Mouse (Mus musculus) lung, embryonic 15.5 days (tissue): ENCODE results near the gene Ctnnd2. TPM values are rescaled to one million over a fixed set of nuclear protein-coding genes. Genes with fewer than 3 reads are reported as not detected.
A peak's percentile ranks its signal among the peaks of the same experiment; 100 is the strongest.

Experiments used
- ATAC-seq: fragments of 200-750 bp; cut with Nextera tagmentation; 2 replicates; pipeline ENCODE4 v1.8.0; 2017; ENCODE audit warnings: moderate number of reproducible peaks, borderline replicate concordance; ENCODE audit not compliant: low FRiP score, low TSS enrichment; ENCODE audit errors: extremely low read depth
- H3K27ac ChIP-seq: fragments of 300-500 bp; sonication (generic); 2 replicates; pipeline ENCODE4 v1.5.1; 2015; ENCODE audit warnings: moderate library complexity, mild to moderate bottlenecking, inconsistent platforms
- H3K27me3 ChIP-seq: fragments of 300-500 bp; sonication (generic); 2 replicates; pipeline ENCODE4 v1.6.1; 2015; ENCODE audit warnings: inconsistent platforms
- H3K36me3 ChIP-seq: fragments of 300-500 bp; sonication (generic); 2 replicates; pipeline ENCODE4 v1.6.1; 2015; ENCODE audit warnings: inconsistent platforms
- H3K4me1 ChIP-seq: fragments of 300-500 bp; sonication (generic); 2 replicates; pipeline ENCODE4 v1.6.1; 2015; ENCODE audit warnings: inconsistent platforms
- H3K4me2 ChIP-seq: fragments of 300-500 bp; sonication (generic); 2 replicates; pipeline ENCODE4 v1.6.1; 2015; ENCODE audit warnings: inconsistent platforms, mild to moderate bottlenecking, moderate library complexity
- H3K4me3 ChIP-seq: fragments of 300-500 bp; sonication (generic); 2 replicates; pipeline ENCODE4 v1.5.1; 2015; ENCODE audit warnings: mild to moderate bottlenecking, inconsistent platforms
- H3K9ac ChIP-seq: fragments of 300-500 bp; sonication (generic); 2 replicates; pipeline ENCODE4 v1.6.1; 2015; ENCODE audit warnings: inconsistent platforms
- H3K9me3 ChIP-seq: fragments of 300-500 bp; sonication (generic); 2 replicates; pipeline ENCODE4 v1.6.1; 2016; ENCODE audit warnings: inconsistent platforms
- WGBS: fragments of 180-500 bp; shearing (Covaris S2); methylation state at CpG from one replicate; pipeline ENCODE4 v1.1.7; 2015; 5-methylcytosine and 5-hydroxymethylcytosine counted together
- polyA plus RNA-seq: library from polyadenylated mRNA; unstranded; fragments of >200 nt; fragmentation: Nextera tagmentation; extraction: Ambion mirVana; gene quantifications from 2 replicates; pipeline ENCODE4 v1.2.1, GENCODE M21; 2015

Gene Ctnnd2
- polyA plus RNA-seq, 1 experiment from 2014 or later, result 18.9 TPM

- WGBS, result 37% methylated on average over 1 of the region's 1 CpGs
- no peak overlapping the region for H3K4me2 ChIP-seq
Measured at GRCm38 (mm10) chr15:31044983-31045382, 872.6 kb downstream of the Ctnnd2 start.

DNA sequence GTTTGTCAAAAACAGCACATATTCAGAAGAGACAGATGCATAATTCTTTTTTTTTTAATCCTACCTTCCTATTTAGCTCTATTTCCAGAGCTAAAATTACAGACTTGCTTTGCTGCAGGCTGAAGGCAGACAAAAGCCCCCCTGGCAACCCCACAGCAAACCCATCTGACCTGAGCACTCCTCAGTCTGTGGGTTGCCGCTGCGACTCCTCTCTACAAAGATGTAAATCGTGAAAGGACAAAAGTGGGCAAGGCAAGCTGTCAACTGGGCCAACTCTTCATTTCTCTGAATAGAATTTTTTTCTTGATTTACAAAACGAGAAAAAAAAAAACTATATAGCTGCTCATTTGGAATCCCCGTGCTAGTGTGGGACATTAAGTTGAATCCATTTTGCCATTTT is 879.1 kb downstream of the Ctnnd2 start:
- no peaks in the 10 kb centered on the region for H3K4me1 ChIP-seq
- 85% methylated on average over 5 of the region's 5 CpGs for WGBS
- ATAC-seq, result no peak
- H3K36me3 ChIP-seq, result no peaks in the 10 kb centered on the region
- no peak overlapping the region for H3K9ac ChIP-seq
- no peak overlapping the region for H3K27ac ChIP-seq
- no peaks in the 10 kb centered on the region for H3K27me3 ChIP-seq
- H3K4me3 ChIP-seq, result no peak overlapping the region
- no peaks in the 10 kb centered on the region for H3K9me3 ChIP-seq
- no peak overlapping the region for H3K4me2 ChIP-seq

More at GRCm38 (mm10) chr15:31044983-31045382, 872.6 kb downstream of the Ctnnd2 start:
- Histone ChIP-seq H3K4me3 (no peak overlapping the region), H3K4me1 (no peaks in the 10 kb centered on the region), H3K9ac (no peak overlapping the region), H3K27ac (no peak overlapping the region), H3K36me3 (no peaks in the 10 kb centered on the region), H3K27me3 (no peaks in the 10 kb centered on the region), H3K9me3 (no peaks in the 10 kb centered on the region)
- ATAC-seq, result no peak

DNA sequence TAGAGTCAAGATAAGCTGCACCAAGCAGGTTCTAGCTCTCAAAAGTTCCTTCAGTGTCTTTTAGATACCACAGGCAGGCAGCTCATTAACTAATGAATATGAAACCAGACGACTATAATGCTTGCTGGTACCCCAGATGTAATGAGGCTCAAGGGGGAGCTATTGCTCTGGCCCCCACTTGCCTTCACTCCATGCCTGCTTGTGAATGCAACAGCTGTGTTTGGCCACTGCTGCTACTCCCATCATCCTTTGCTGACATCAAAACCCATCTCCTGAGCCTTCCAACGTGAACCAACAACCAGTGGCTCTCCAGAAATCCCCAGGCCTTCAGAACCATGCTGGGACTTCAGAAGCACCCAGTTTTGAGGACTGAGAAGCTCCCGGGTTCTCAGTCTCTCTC is 883.8 kb downstream of the Ctnnd2 start:
- Histone ChIP-seq H3K9ac (no peak overlapping the region), H3K4me3 (no peak overlapping the region), H3K27me3 (no peaks in the 10 kb centered on the region), H3K27ac (no peak overlapping the region), H3K4me1 (no peaks in the 10 kb centered on the region), H3K4me2 (no peak overlapping the region), H3K36me3 (no peaks in the 10 kb centered on the region), H3K9me3 (no peaks in the 10 kb centered on the region)
- ATAC-seq, result no peak
- 60% methylated on average over 3 of the region's 3 CpGs for WGBS

GRCm38 (mm10) chr15:31058315-31058714 is 885.9 kb downstream of the Ctnnd2 start:
- H3K4me3 ChIP-seq, result no peak overlapping the region
- no peak overlapping the region for H3K27ac ChIP-seq
- no peaks in the 10 kb centered on the region for H3K4me1 ChIP-seq
- H3K4me2 ChIP-seq, result no peak overlapping the region
- no peaks in the 10 kb centered on the region for H3K36me3 ChIP-seq
- ATAC-seq, result no peak
- no peaks in the 10 kb centered on the region for H3K9me3 ChIP-seq
- 79% methylated on average over 6 of the region's 6 CpGs for WGBS
- H3K9ac ChIP-seq, result no peak overlapping the region
- H3K27me3 ChIP-seq, result no peaks in the 10 kb centered on the region

DNA sequence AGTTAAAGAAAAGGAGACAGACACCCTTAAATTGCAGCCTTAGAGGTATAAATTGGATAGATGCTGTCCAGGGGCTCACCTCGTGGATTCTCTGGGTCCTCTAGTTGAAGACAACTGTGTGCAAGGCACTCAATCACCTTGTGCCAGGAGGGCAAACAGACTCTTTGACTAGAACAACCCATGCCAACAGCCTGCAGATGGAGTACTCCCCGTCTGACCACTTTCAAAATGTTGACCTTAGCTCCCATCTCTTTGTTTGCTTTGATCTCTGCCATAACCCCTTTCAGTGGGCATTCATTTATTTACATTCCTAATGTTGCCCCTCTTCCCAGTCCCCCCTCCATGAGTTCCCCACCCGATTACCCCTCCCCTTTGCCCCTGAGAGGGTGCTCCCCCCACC is 891.3 kb downstream of the Ctnnd2 start:
- peak; percentile 35; the same call in 1 of the 2 replicates for ATAC-seq
- H3K4me3 ChIP-seq, result no peak overlapping the region
- H3K9me3 ChIP-seq, result no peaks in the 10 kb centered on the region
- no peaks in the 10 kb centered on the region for H3K27me3 ChIP-seq
- H3K9ac ChIP-seq, result no peak overlapping the region
- H3K27ac ChIP-seq, result no peak overlapping the region
- no peaks in the 10 kb centered on the region for H3K36me3 ChIP-seq
- 0 out of 2 replicates have a peak, but pooled peaks cover 2% of the 10 kb centered on the region for H3K4me1 ChIP-seq
- 22% methylated on average over 3 of the region's 3 CpGs for WGBS
- H3K4me2 ChIP-seq, result no peak overlapping the region

GRCm38 (mm10) chr15:31068127-31068526 is 895.7 kb downstream of the Ctnnd2 start:
- no peak for ATAC-seq
- Histone ChIP-seq H3K9ac (no peak overlapping the region), H3K27me3 (no peaks in the 10 kb centered on the region), H3K27ac (no peak overlapping the region), H3K4me3 (no peak overlapping the region), H3K36me3 (no peaks in the 10 kb centered on the region), H3K9me3 (no peaks in the 10 kb centered on the region), H3K4me2 (no peak overlapping the region), H3K4me1 (0 out of 2 replicates have a peak, but pooled peaks cover 2% of the 10 kb centered on the region)
- 42% methylated on average over 2 of the region's 2 CpGs for WGBS

GRCm38 (mm10) chr15:31070311-31070710 is 897.9 kb downstream of the Ctnnd2 start:
- Histone ChIP-seq H3K36me3 (no peaks in the 10 kb centered on the region), H3K27me3 (no peaks in the 10 kb centered on the region), H3K9me3 (no peaks in the 10 kb centered on the region), H3K4me2 (no peak overlapping the region), H3K4me3 (no peak overlapping the region), H3K9ac (no peak overlapping the region), H3K4me1 (0 out of 2 replicates have a peak, but pooled peaks cover 2% of the 10 kb centered on the region), H3K27ac (no peak overlapping the region)
- WGBS, result 78% methylated on average over 5 of the region's 5 CpGs
- ATAC-seq, result no peak
